Mouse (Mus musculus) olfactory bulb, adult 2 months (tissue): Measurements from ENCODE around the gene Kifc1. TPM values are rescaled to one million over a fixed set of nuclear protein-coding genes. Genes with fewer than 3 reads are reported as not detected.

Experiments used
- H3K27ac ChIP-seq: fragments of 200-500 bp; 2 replicates; pipeline ENCODE4 v1.5.1; 2012; ENCODE audit warnings: low read depth, low read length; ENCODE audit not compliant: insufficient read depth
- H3K4me1 ChIP-seq: fragments of 200-500 bp; 2 replicates; pipeline ENCODE4 v1.6.1; 2012; ENCODE audit warnings: low read length; ENCODE audit not compliant: control insufficient read depth, insufficient read depth
- H3K4me3 ChIP-seq: fragments of 200-500 bp; 2 replicates; pipeline ENCODE4 v1.5.1; 2012; ENCODE audit warnings: mild to moderate bottlenecking, low read depth, low read length, moderate library complexity; ENCODE audit not compliant: insufficient read depth
- CTCF ChIP-seq: fragments of 200-500 bp; IDR thresholded peaks from 2 replicates; pipeline ENCODE4 v1.5.1; 2012; ENCODE audit warnings: low read depth, mild to moderate bottlenecking, low read length, moderate library complexity; ENCODE audit not compliant: insufficient read depth
- POLR2A ChIP-seq: fragments of 200-500 bp; IDR thresholded peaks from 2 replicates; pipeline ENCODE4 v1.6.1; 2012; ENCODE audit warnings: mild to moderate bottlenecking, low read depth, low read length, moderate library complexity; ENCODE audit not compliant: insufficient read depth
- WGBS: fragments of 180-500 bp; shearing (Covaris S2); methylation state at CpG from one replicate; pipeline ENCODE4 v1.1.7; 2018; 5-methylcytosine and 5-hydroxymethylcytosine counted together
- polyA plus RNA-seq: library from polyadenylated mRNA; stranded (reverse); fragments of >200 nt; gene quantifications from 2 replicates; pipeline ENCODE4 v1.2.4, GENCODE M21; 2012; ENCODE audit warnings: low replicate concordance; ENCODE audit not compliant: missing spikeins, insufficient read depth, insufficient read length

Gene Kifc1
- polyA plus RNA-seq, 1 experiment: not detected

GRCm38 (mm10) chr17:33930280-33931158 lies 40.1 kb upstream of the Kifc1 start:
- TF ChIP-seq POLR2A: no peak
- no peak for TF ChIP-seq CTCF
- peak overlapping the region; percentile 42 for H3K27ac ChIP-seq
- peaks cover 12% of the 10 kb centered on the region for H3K4me1 ChIP-seq
- peak overlapping the region; percentile 77 for H3K4me3 ChIP-seq
- WGBS: under 1% methylated on average over 45 of the region's 45 CpGs

GRCm38 (mm10) chr17:33929371-33930279 lies 39.2 kb upstream of the Kifc1 start, which contains the start of gene Rgl2:
TSS of gene Rgl2 (plus strand) at chr17:33929543.
- H3K27ac ChIP-seq: peak within 1 kb of the TSS; percentile 73

GRCm38 (mm10) chr17:33928251-33928947 lies 37.9 kb upstream of the Kifc1 start:
- H3K4me3 ChIP-seq: peak overlapping the region; percentile 77; the same call in 1 of the 2 replicates
- 55% methylated on average over 21 of the region's 21 CpGs for WGBS
- peaks cover 12% of the 10 kb centered on the region for H3K4me1 ChIP-seq
- TF ChIP-seq CTCF: no peak
- no peak for TF ChIP-seq POLR2A
- H3K27ac ChIP-seq: no peak overlapping the region

More at GRCm38 (mm10) chr17:33929371-33930279, 39.2 kb upstream of the Kifc1 start, which contains the start of gene Rgl2:
- Histone ChIP-seq H3K4me3 (peak within 1 kb of the TSS; percentile 77), H3K4me1 (peaks cover 12% of the 10 kb centered on the region)
- TF ChIP-seq CTCF: peak; percentile 56; the same call in 1 of the 2 replicates
- TF ChIP-seq POLR2A: no peak; the same call in 1 of the 2 replicates
- under 1% methylated on average over 80 of the region's 80 CpGs for WGBS

GRCm38 (mm10) chr17:33926207-33926932 lies 35.9 kb upstream of the Kifc1 start:
- WGBS: 77% methylated on average over 17 of the region's 17 CpGs
- H3K4me3 ChIP-seq: no peak overlapping the region
- peaks cover 9% of the 10 kb centered on the region for H3K4me1 ChIP-seq
- H3K27ac ChIP-seq: no peak overlapping the region
- TF ChIP-seq CTCF: no peak
- no peak for TF ChIP-seq POLR2A

- H3K27ac ChIP-seq: no peak overlapping the region
- H3K4me3 ChIP-seq: no peak overlapping the region
- H3K4me1 ChIP-seq: peaks cover 8% of the 10 kb centered on the region
- TF ChIP-seq CTCF: no peak
- no peak for TF ChIP-seq POLR2A
- WGBS: 83% methylated on average over 21 of the region's 21 CpGs
These were observed 35.1 kb upstream of the Kifc1 start for GRCm38 (mm10) chr17:33925406-33926116.

- peaks cover 15% of the 10 kb centered on the region for H3K4me1 ChIP-seq
- TF ChIP-seq CTCF: no peak
- TF ChIP-seq POLR2A: no peak
- 83% methylated on average over 10 of the region's 10 CpGs for WGBS
These were observed 34.3 kb upstream of the Kifc1 start for GRCm38 (mm10) chr17:33924577-33925283.

GRCm38 (mm10) chr17:33921361-33921760 lies 30.9 kb upstream of the Kifc1 start:
- Histone ChIP-seq H3K27ac (no peak overlapping the region), H3K4me1 (peaks cover 30% of the 10 kb centered on the region), H3K4me3 (no peak overlapping the region)
- TF ChIP-seq CTCF (no peak), POLR2A (no peak)
- 87% methylated on average over 7 of the region's 7 CpGs for WGBS

More at GRCm38 (mm10) chr17:33924577-33925283, 34.3 kb upstream of the Kifc1 start:
- H3K27ac ChIP-seq: no peak overlapping the region
- no peak overlapping the region for H3K4me3 ChIP-seq
